Mouse (Mus musculus) embryonic facial prominence, embryonic 15.5 days (tissue): Measurements from ENCODE around the gene Rhod. TPM values are rescaled to one million over a fixed set of nuclear protein-coding genes. Genes with fewer than 3 reads are reported as not detected.

Experiments
- ATAC-seq: fragments of 200-750 bp; cut with Nextera tagmentation; 2 replicates; pipeline ENCODE4 v1.8.0; 2017; ENCODE audit warnings: low read depth, moderate TSS enrichment; ENCODE audit not compliant: insufficient number of reproducible peaks, low FRiP score, low TSS enrichment
- H3K27ac ChIP-seq: fragments of 300-500 bp; sonication (generic); replicated peaks from 2 replicates; pipeline ENCODE4 v1.5.1; 2015; ENCODE audit warnings: mild to moderate bottlenecking, inconsistent platforms
- H3K27me3 ChIP-seq: fragments of 300-500 bp; sonication (generic); 2 replicates; pipeline ENCODE4 v1.6.1; 2015; ENCODE audit warnings: inconsistent platforms
- H3K36me3 ChIP-seq: fragments of 300-500 bp; sonication (generic); 2 replicates; pipeline ENCODE4 v1.6.1; 2015; ENCODE audit warnings: mild to moderate bottlenecking, inconsistent platforms
- H3K4me1 ChIP-seq: fragments of 300-500 bp; sonication (generic); 2 replicates; pipeline ENCODE4 v1.6.1; 2015; ENCODE audit warnings: inconsistent platforms
- H3K4me2 ChIP-seq: fragments of 300-500 bp; sonication (generic); replicated peaks from 2 replicates; pipeline ENCODE4 v1.6.1; 2015; ENCODE audit warnings: mild to moderate bottlenecking, inconsistent platforms
- H3K4me3 ChIP-seq: fragments of 300-500 bp; sonication (generic); replicated peaks from 2 replicates; pipeline ENCODE4 v1.5.1; 2015; ENCODE audit warnings: mild to moderate bottlenecking, inconsistent platforms
- H3K9ac ChIP-seq: fragments of 300-500 bp; sonication (generic); 2 replicates; pipeline ENCODE4 v1.6.1; 2015; ENCODE audit warnings: inconsistent platforms
- H3K9me3 ChIP-seq: fragments of 300-500 bp; sonication (generic); replicated peaks from 2 replicates; pipeline ENCODE4 v1.6.1; 2016; ENCODE audit warnings: inconsistent platforms
- WGBS: fragments of 180-500 bp; shearing (Covaris S2); methylation state at CpG from one replicate; pipeline ENCODE4 v1.1.7; 2015; 5-methylcytosine and 5-hydroxymethylcytosine counted together
- polyA plus RNA-seq: library from polyadenylated mRNA; unstranded; fragments of >200 nt; fragmentation: Nextera tagmentation; extraction: Ambion mirVana; gene quantifications from 2 replicates; pipeline ENCODE4 v1.2.1, GENCODE M21; 2015

Gene Rhod
- polyA plus RNA-seq, result 47.4 and 50.5 TPM in 2 replicates

DNA sequence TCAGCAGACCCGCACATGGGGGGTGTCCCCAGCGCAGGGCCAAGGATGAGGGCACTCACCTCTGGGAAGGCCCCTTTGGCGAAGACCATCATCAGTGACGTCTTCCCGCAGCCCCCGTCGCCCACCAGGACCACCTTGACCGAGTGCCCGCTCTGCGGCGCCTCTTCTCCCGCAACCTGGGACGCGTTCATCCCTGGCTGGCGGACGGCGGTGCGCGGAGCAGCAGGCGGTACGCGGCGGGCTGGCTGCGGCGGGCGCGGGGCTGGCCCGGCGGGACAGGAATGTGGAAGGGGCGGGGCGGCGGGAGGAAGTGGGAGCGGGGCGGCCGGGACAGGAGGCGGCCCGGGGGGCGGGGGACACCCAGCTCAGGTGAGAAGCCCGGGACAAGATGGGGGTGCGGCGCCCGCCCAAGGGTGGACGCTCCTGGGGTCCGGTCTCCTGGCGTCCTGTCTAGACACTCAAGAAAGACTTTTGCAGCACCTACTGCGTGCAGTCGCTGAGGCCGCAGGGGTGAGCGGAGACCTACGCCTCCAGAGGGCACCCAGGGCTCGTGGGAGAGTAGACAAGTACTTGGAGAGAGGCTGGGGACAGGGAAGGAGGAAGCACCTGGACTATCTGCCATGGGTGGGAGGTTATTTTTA, at the start of gene Rhod:
Gene Rhod (minus strand): TSS at position 272 of the 641 bp plus-strand sequence.
- Histone ChIP-seq H3K9ac (peak within 1 kb of the TSS; percentile 68), H3K27me3 (no peaks in the 10 kb centered on the region), H3K4me1 (peaks cover 47% of the 10 kb centered on the region), H3K36me3 (no peaks in the 10 kb centered on the region), H3K27ac (peak within 1 kb of the TSS; percentile 82), H3K4me3 (peak within 1 kb of the TSS; percentile 75), H3K4me2 (peak within 1 kb of the TSS; percentile 91), H3K9me3 (no peaks in the 10 kb centered on the region)
- under 1% methylated on average over 47 of the region's 51 CpGs for WGBS
- ATAC-seq, result peak; percentile 74

DNA sequence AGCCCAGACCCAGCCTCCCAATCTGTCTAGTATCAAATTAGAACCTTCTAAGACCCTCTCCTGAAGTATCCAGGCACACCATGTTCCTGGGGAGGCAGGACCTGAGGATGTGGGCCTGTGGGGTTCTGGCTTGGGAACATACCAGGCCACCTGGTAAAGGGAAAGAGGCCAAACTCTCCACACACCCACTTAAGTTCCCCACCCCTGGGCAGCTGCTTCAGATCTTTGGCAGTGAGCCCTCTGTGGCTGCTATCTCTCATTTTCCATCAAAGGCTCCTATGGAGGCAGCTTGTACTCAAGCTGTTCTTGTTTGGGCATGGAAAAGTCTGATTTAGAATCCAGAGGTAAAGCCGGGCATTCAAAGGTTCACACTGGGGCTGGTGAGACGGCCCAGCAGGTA, 48.6 kb upstream of the Rhod start:
- Histone ChIP-seq H3K27ac (no peak overlapping the region), H3K36me3 (no peaks in the 10 kb centered on the region), H3K4me1 (no peaks in the 10 kb centered on the region), H3K27me3 (no peaks in the 10 kb centered on the region), H3K4me3 (no peak overlapping the region), H3K4me2 (no peak overlapping the region), H3K9ac (no peak overlapping the region), H3K9me3 (no peaks in the 10 kb centered on the region)
- ATAC-seq, result no peak
- 50% methylated on average over 2 of the region's 2 CpGs for WGBS

- Histone ChIP-seq H3K27ac (no peak overlapping the region), H3K27me3 (no peaks in the 10 kb centered on the region), H3K4me2 (no peak overlapping the region), H3K4me1 (no peaks in the 10 kb centered on the region), H3K9me3 (no peaks in the 10 kb centered on the region), H3K36me3 (no peaks in the 10 kb centered on the region), H3K4me3 (no peak overlapping the region), H3K9ac (no peak overlapping the region)
- ATAC-seq, result no peak
- WGBS, result 28% methylated on average over 5 of the region's 5 CpGs
These were observed 45.8 kb upstream of the Rhod start for GRCm38 (mm10) chr19:4485006-4485405.

DNA sequence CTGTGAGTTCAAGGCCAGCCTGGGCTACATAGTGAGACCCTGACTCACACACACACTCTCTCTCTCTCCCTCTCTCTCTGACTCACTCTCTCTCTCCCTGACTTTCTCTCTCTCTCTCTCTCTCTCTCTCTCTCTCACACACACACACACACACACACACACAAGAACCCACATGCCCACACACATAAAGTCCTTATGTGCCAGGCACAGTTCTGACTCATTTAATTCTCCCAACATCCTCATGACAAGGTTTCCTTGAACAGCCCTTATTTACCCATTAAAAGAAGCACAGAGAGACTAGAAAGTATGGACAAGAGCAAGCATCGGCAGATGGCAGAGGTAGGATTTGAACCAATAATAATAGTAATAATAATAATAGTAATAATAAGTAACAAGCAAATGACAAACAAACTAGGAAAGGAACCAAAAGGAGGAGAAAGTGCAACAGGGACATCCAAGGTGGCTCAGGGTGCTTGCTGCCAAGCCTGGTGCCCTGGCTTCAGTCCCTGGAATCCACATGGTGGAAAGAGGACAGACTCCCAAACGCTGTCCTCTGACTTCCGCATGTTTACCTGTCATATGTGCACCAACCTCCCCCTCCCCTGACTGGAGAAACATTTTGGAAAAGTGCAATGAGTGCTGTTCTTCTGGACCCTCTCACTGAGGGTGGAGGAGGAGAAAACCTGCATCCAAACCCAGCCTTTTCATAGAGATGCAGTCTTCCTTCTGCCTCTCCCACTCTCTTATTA, 43.1 kb upstream of the Rhod start:
- Histone ChIP-seq H3K27ac (no peak overlapping the region), H3K9ac (no peak overlapping the region), H3K36me3 (no peaks in the 10 kb centered on the region), H3K9me3 (no peaks in the 10 kb centered on the region), H3K4me2 (no peak overlapping the region), H3K4me3 (no peak overlapping the region), H3K4me1 (peaks cover 5% of the 10 kb centered on the region), H3K27me3 (no peaks in the 10 kb centered on the region; the same call in 1 of the 2 replicates)
- no peak for ATAC-seq
- WGBS, result 86% methylated on average over 3 of the region's 3 CpGs

DNA sequence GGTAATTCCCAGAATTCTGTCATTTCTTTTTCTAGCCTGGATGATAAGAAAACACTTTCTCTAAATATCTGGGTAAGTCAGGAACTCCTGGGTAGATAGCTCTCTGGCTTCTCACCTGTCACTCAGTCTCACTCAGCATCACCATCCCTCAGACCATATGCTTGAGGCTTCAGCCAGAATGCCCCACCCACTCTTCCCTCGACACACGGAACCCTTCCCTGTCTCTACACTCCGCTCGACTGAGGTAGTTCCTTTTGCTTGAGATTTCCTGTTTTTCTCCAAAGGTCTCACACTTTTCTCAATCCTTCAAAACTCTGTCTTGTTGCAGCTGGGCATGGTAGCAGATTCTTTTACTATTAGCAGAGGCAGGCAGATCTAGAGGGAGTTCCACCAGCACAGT, 42.1 kb upstream of the Rhod start:
- Histone ChIP-seq H3K4me2 (no peak overlapping the region), H3K27ac (no peak overlapping the region), H3K36me3 (no peaks in the 10 kb centered on the region), H3K9ac (no peak overlapping the region), H3K4me3 (no peak overlapping the region), H3K27me3 (peaks cover 6% of the 10 kb centered on the region; the same call in 1 of the 2 replicates), H3K4me1 (peaks cover 13% of the 10 kb centered on the region), H3K9me3 (no peaks in the 10 kb centered on the region)
- WGBS, result 33% methylated on average over 4 of the region's 4 CpGs
- ATAC-seq, result no peak

DNA sequence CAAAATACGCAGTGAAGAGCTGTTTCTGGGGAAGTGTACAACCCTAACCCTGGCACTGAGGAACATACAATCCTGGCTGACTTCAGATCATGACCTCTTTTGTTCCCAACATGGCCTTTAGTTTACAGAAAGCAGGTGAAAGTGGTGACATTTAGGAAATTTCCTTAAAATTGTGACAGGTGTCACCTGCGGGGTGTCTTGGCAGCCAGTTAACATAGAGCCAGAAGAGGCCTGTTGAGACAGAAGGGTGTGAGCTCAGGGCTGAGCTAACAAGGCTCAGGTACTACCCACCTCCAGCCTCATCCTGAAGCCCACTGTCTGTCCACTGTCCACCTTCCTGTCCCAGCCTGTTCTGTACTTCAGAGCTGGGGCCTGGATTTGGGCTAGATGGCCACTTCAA, 40.8 kb upstream of the Rhod start:
- H3K9me3 ChIP-seq, result no peaks in the 10 kb centered on the region
- no peak overlapping the region for H3K27ac ChIP-seq
- H3K36me3 ChIP-seq, result no peaks in the 10 kb centered on the region
- H3K9ac ChIP-seq, result no peak overlapping the region
- no peak overlapping the region for H3K4me2 ChIP-seq
- H3K4me3 ChIP-seq, result no peak overlapping the region
- 82% methylated on average over 2 of the region's 2 CpGs for WGBS
- H3K4me1 ChIP-seq, result peaks cover 14% of the 10 kb centered on the region
- peaks cover 17% of the 10 kb centered on the region for H3K27me3 ChIP-seq
- ATAC-seq, result no peak

DNA sequence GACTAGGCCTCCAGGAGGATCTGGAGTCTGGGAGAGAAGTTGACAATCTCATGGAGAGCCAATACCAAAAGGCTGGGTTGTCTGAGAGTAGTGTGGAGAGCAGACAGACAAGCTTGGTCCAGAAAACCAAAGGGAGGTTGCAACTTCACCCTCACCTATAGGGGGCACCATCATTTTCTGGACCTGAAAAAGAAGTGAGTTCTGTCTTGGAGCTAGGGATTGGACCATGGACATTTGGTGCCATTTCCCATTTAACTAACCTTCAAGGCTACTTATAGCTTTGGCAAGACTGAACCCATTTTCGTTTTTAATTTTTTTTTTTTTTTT, 38.9 kb upstream of the Rhod start:
- 28% methylated on average over 1 of the region's 1 CpGs for WGBS
- no peaks in the 10 kb centered on the region for H3K36me3 ChIP-seq
- no peaks in the 10 kb centered on the region for H3K9me3 ChIP-seq
- H3K27me3 ChIP-seq, result peaks cover 17% of the 10 kb centered on the region
- no peak overlapping the region for H3K9ac ChIP-seq
- no peak for ATAC-seq
- H3K4me3 ChIP-seq, result no peak overlapping the region
- H3K27ac ChIP-seq, result no peak overlapping the region
- H3K4me2 ChIP-seq, result no peak overlapping the region
- H3K4me1 ChIP-seq, result peaks cover 14% of the 10 kb centered on the region

- peaks cover 17% of the 10 kb centered on the region for H3K4me1 ChIP-seq
- H3K27me3 ChIP-seq, result peaks cover 17% of the 10 kb centered on the region
- no peaks in the 10 kb centered on the region for H3K36me3 ChIP-seq
- WGBS, result 26% methylated on average over 21 of the region's 21 CpGs
- peak within 1 kb of the TSS; percentile 99 for H3K4me2 ChIP-seq
- 0 out of 2 replicates have a peak within 1 kb of the TSS, but pooled peaks have one; percentile 7 for H3K27ac ChIP-seq
- peak within 1 kb of the TSS; percentile 37 for H3K9ac ChIP-seq
- peak within 1 kb of the TSS; percentile 59 for H3K4me3 ChIP-seq
- H3K9me3 ChIP-seq, result no peaks in the 10 kb centered on the region
- no peak for ATAC-seq
These were observed 38.3 kb upstream of the Rhod start, which contains the start of gene Syt12 for GRCm38 (mm10) chr19:4477345-4478189. Gene Syt12, minus strand, starts transcription at chr19:4477447.

- ATAC-seq, result peak; percentile 44
- Histone ChIP-seq H3K9ac (peak overlapping the region; percentile 37), H3K4me3 (peak overlapping the region; percentile 59), H3K4me1 (peaks cover 18% of the 10 kb centered on the region), H3K9me3 (no peaks in the 10 kb centered on the region), H3K4me2 (peak overlapping the region; percentile 99), H3K36me3 (no peaks in the 10 kb centered on the region), H3K27ac (0 out of 2 replicates have a peak overlapping the region, but pooled peaks have one; percentile 7), H3K27me3 (peaks cover 17% of the 10 kb centered on the region)
- under 1% methylated on average over 61 of the region's 70 CpGs for WGBS
These were observed 37.5 kb upstream of the Rhod start for GRCm38 (mm10) chr19:4476601-4477257.

DNA sequence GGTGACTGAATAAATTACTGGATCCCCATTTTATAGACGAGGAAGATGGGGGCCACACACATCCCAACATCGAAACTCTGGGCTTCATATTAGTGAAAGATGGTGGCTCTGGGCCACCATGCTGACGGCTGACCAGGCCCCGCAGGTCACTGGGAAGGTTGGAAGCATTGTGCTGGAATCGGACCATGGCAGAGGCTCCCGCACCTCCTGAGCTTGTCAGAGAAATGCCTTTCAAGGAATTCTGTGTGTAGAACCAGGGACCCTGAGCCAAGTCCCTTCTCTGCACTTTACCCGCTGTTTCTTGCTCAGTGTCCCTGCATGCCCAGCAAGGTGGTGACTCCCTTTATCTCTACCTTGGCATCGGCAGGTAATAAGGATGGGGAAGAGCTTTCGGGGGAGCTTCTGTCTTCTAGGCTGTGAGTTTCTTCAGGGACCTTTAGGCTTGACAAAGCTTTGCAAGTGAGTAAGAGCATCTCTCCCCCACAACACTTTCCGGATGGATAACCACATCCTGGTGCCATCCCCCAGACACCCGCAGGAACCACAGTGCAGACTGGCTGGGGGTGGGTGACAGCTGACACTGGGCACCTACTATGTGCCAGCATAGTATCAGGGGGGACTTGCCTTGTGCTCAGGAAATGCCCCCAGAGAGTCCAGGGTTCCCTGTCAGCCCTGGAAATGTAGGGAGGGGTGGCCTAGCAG, 36.1 kb upstream of the Rhod start:
- Histone ChIP-seq H3K4me1 (peaks cover 18% of the 10 kb centered on the region), H3K9me3 (no peaks in the 10 kb centered on the region), H3K36me3 (no peaks in the 10 kb centered on the region), H3K9ac (no peak overlapping the region), H3K4me2 (no peak overlapping the region), H3K27me3 (peaks cover 17% of the 10 kb centered on the region), H3K27ac (no peak overlapping the region), H3K4me3 (no peak overlapping the region)
- 80% methylated on average over 11 of the region's 11 CpGs for WGBS
- no peak for ATAC-seq
